Mouse (Mus musculus) cortical plate, adult 2 months (tissue): ENCODE data around the gene Nudt3. TPM values are rescaled to one million over a fixed set of nuclear protein-coding genes. Genes with fewer than 3 reads are reported as not detected.
A peak's percentile ranks its signal among the peaks of the same experiment; 100 is the strongest.

ENCODE experiments used
- H3K27ac ChIP-seq: fragments of 200-500 bp; 2 replicates; pipeline ENCODE4 v1.5.1; 2012; ENCODE audit warnings: low read length, control low read depth, inconsistent platforms; ENCODE audit not compliant: insufficient read depth
- H3K4me1 ChIP-seq: fragments of 200-500 bp; 2 replicates; pipeline ENCODE4 v1.6.1; 2011; ENCODE audit warnings: low read length; ENCODE audit not compliant: control insufficient read depth, insufficient read depth
- H3K4me3 ChIP-seq: fragments of 200-500 bp; 2 replicates; pipeline ENCODE4 v1.5.1; 2011; ENCODE audit warnings: mild to moderate bottlenecking, low read length, control low read depth; ENCODE audit not compliant: insufficient read depth
- CTCF ChIP-seq: fragments of 200-500 bp; IDR thresholded peaks from 2 replicates; pipeline ENCODE4 v1.5.1; 2011; ENCODE audit warnings: mild to moderate bottlenecking, control low read depth, low read length; ENCODE audit not compliant: insufficient read depth; ENCODE audit errors: extremely low read depth
- POLR2A ChIP-seq: fragments of 200-500 bp; IDR thresholded peaks from 2 replicates; pipeline ENCODE4 v1.6.1; 2011; ENCODE audit warnings: mild to moderate bottlenecking, low read length, control low read depth; ENCODE audit not compliant: insufficient read depth; ENCODE audit errors: extremely low read depth
- polyA plus RNA-seq: library from polyadenylated mRNA; depleted of rRNA; stranded (reverse); fragments of >200 nt; gene quantifications from 2 replicates; pipeline ENCODE4 v1.2.3, GENCODE M21; 2012; rRNA removed

The Nudt3 gene
- polyA plus RNA-seq, 1 experiment = 371 TPM

- Histone ChIP-seq H3K4me3 (no peak overlapping the region), H3K4me1 (no peaks in the 10 kb centered on the region), H3K27ac (no peak overlapping the region)
- TF ChIP-seq CTCF = no peak
- no peak for TF ChIP-seq POLR2A
These were observed 82.0 kb downstream of the Nudt3 start for GRCm38 (mm10) chr17:27541261-27541660.

- Histone ChIP-seq H3K27ac (no peak overlapping the region), H3K4me1 (no peaks in the 10 kb centered on the region), H3K4me3 (no peak overlapping the region)
- TF ChIP-seq POLR2A (no peak), CTCF (peak; percentile 99)
These were observed 88.6 kb downstream of the Nudt3 start for GRCm38 (mm10) chr17:27534718-27535117.

- no peak overlapping the region for H3K27ac ChIP-seq
- no peak for TF ChIP-seq POLR2A
- TF ChIP-seq CTCF = no peak
- no peak overlapping the region for H3K4me3 ChIP-seq
- no peaks in the 10 kb centered on the region for H3K4me1 ChIP-seq
These were observed 89.9 kb downstream of the Nudt3 start for GRCm38 (mm10) chr17:27533354-27533753.

- Histone ChIP-seq H3K4me3 (no peak overlapping the region), H3K4me1 (no peaks in the 10 kb centered on the region), H3K27ac (no peak overlapping the region)
- no peak for TF ChIP-seq POLR2A
These were observed 91.2 kb downstream of the Nudt3 start for GRCm38 (mm10) chr17:27532095-27532494.

Other genes with a start within 250 kb of the Nudt3 start
- 18.7 and 21.6 TPM in 2 replicates for gene Grm4, start 102.1 kb downstream of the Nudt3 start, polyA plus RNA-seq
- 73.3 and 75.1 TPM in 2 replicates for gene Hmga1, start 67.0 kb downstream of the Nudt3 start, polyA plus RNA-seq
- gene AI413582, start 57.7 kb downstream of the Nudt3 start, polyA plus RNA-seq = 109 and 112 TPM in 2 replicates
- gene RPS10-NUDT3, start 11.7 kb upstream of the Nudt3 start, polyA plus RNA-seq = 0.15 and 0.47 TPM in 2 replicates
- gene Rps10, start 13.2 kb upstream of the Nudt3 start, polyA plus RNA-seq = 525 and 561 TPM in 2 replicates
- gene Pacsin1, start 32.0 kb upstream of the Nudt3 start, polyA plus RNA-seq = 254 and 258 TPM in 2 replicates
- gene Spdef, start 105.5 kb upstream of the Nudt3 start, polyA plus RNA-seq = 0.61 and 0.91 TPM in 2 replicates
- gene D17Wsu92e, start 197.2 kb upstream of the Nudt3 start, polyA plus RNA-seq = 196 and 207 TPM in 2 replicates
- gene Snrpc, start 214.7 kb upstream of the Nudt3 start, polyA plus RNA-seq = 57.6 and 69.2 TPM in 2 replicates
- 9.1 and 10.6 TPM in 2 replicates for gene Uhrf1bp1, start 232.9 kb upstream of the Nudt3 start, polyA plus RNA-seq